Comparison of ENCODE assay signal across 13 mouse cellular contexts in the genomic region with DNA sequence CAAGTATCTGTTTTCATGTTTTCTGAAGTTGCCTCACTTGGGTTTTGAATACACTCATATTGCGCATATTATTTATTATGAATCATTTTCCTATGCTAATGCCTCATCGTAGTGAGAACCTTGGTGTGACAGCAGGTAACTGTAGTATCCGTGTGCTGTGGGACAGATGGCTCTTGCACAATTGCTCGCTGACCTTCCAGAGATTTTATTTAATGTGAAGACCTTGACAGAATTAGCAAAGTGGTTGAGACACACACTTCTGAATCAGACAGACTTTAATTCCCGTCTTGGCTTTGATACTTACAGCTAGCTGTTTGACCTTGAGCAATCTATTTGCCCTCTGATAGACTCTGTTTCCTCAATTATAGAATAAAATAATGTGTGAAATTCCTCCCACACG.
"Had no signal": no experiment of that assay in that cellular context is flagged by ENCODE, and none has a peak within 500 bp of the region (broad histone marks: within the 10 kb centered on the region; RNA-seq: fewer than 3 reads in every experiment).

No protein-coding gene starts in this region.

- ATAC-seq: liver, postnatal 0 days had no signal

- H3K27ac ChIP-seq: layer of hippocampus, adult 2 months; limb, embryonic 12.5 days; liver, embryonic 13.5 days; lung, embryonic 15.5 days; stomach, embryonic 15.5 days had no signal

- DNase-seq: kidney, postnatal 10 days; liver; liver, embryonic 13.5 days; liver, postnatal 0 days; lung, postnatal 14 days; midbrain, embryonic 14.5 days; right cerebral cortex, postnatal 14 days; thymus, adult 2 months; thymus, postnatal 25 days had no signal

- H3K9ac ChIP-seq: limb, embryonic 12.5 days; liver, embryonic 13.5 days; liver, postnatal 0 days; lung, embryonic 15.5 days; stomach, embryonic 15.5 days had no signal

- H3K9me3 ChIP-seq: limb, embryonic 12.5 days; liver, embryonic 13.5 days; lung, embryonic 15.5 days; stomach, embryonic 15.5 days had no signal

- H3K4me1 ChIP-seq: limb, embryonic 12.5 days; liver, embryonic 13.5 days; lung, embryonic 15.5 days; stomach, embryonic 15.5 days had no signal

- H3K36me3 ChIP-seq: limb, embryonic 12.5 days; liver, embryonic 13.5 days; lung, embryonic 15.5 days; stomach, embryonic 15.5 days had no signal

- H3K27me3 ChIP-seq: limb, embryonic 12.5 days; liver, embryonic 13.5 days; lung, embryonic 15.5 days; stomach, embryonic 15.5 days had no signal

- H3K4me2 ChIP-seq: limb, embryonic 12.5 days; liver, embryonic 13.5 days; lung, embryonic 15.5 days; stomach, embryonic 15.5 days had no signal

- H3K4me3 ChIP-seq: layer of hippocampus, adult 2 months; limb, embryonic 12.5 days; liver, embryonic 13.5 days; lung, embryonic 15.5 days; stomach, embryonic 15.5 days had no signal
